Mouse (Mus musculus) gastrocnemius, postnatal 14 days (tissue): ENCODE data around the gene Olfr1512. TPM values are rescaled to one million over a fixed set of nuclear protein-coding genes. Genes with fewer than 3 reads are reported as not detected.
"Not testable (repeated sequence)": the region's sequence is repeated elsewhere in the genome, so short reads cannot be mapped to it uniquely, and the experiment has no call there.

Experiments used
- DNase-seq: peaks from one replicate; pipeline ENCODE4 v3.0.0; 2021; ENCODE audit warnings: mixed read lengths
- intact Hi-C: fragments of 180-260 bp; cut with DNase I; formaldehyde crosslinking; loops from one replicate; pipeline ENCODE4 v1.15.1; 2025; ENCODE audit warnings: low total_unique reads
- long read RNA-seq, 2 experiments: library from polyadenylated mRNA; stranded (forward); transcript quantifications; one replicate each; pipeline ENCODE4 v2.0.0; 2021
- total RNA-seq, 2 experiments: library from RNA; stranded (reverse); gene quantifications; 2 replicates each; pipeline ENCODE4 v1.2.3; 2021

Olfr1512 gene
- total RNA-seq = not detected
- long read RNA-seq, experiment 1 = 0 reads
- long read RNA-seq, experiment 2 = 0 reads

GRCm38 (mm10) chr14:52379068-52379467 is at the start of gene Olfr1512:
TSS of gene Olfr1512 (minus strand) at chr14:52379168.
- intact Hi-C loops = no loop called here
- DNase-seq = no peak

GRCm38 (mm10) chr14:52427686-52428085 is 48.7 kb upstream of the Olfr1512 start:
- DNase-seq = no peak
- intact Hi-C loops = no loop called here

- no peak for DNase-seq
- intact Hi-C loops = no loop called here
Observed at GRCm38 (mm10) chr14:52414273-52414672, 35.3 kb upstream of the Olfr1512 start, which contains the start of gene Olfr1510. TSS of gene Olfr1510 (minus strand) at chr14:52414373.

GRCm38 (mm10) chr14:52410142-52410919 is 31.4 kb upstream of the Olfr1512 start:
- DNase-seq, intact Hi-C loops: not testable (repeated sequence)

- intact Hi-C loops = no loop called here
Observed at GRCm38 (mm10) chr14:52397279-52397678, 18.3 kb upstream of the Olfr1512 start, which contains the start of gene Olfr1511. TSS of gene Olfr1511 (minus strand) at chr14:52397379.

GRCm38 (mm10) chr14:52390084-52390848 is 11.3 kb upstream of the Olfr1512 start:
- intact Hi-C loops, DNase-seq: not testable (repeated sequence)

More at GRCm38 (mm10) chr14:52397279-52397678, 18.3 kb upstream of the Olfr1512 start, which contains the start of gene Olfr1511:
- DNase-seq = no peak

GRCm38 (mm10) chr14:52368741-52369140 is 10.2 kb downstream of the Olfr1512 start:
- intact Hi-C loops = no loop called here
- DNase-seq = no peak

- no peak for DNase-seq
- intact Hi-C loops = no loop called here
Observed at GRCm38 (mm10) chr14:52356308-52356707, 22.7 kb downstream of the Olfr1512 start, which contains the start of gene Olfr1513. TSS of gene Olfr1513 (minus strand) at chr14:52356408.

- DNase-seq = no peak
- intact Hi-C loops = no loop called here
Observed at GRCm38 (mm10) chr14:52339512-52339852, 39.5 kb downstream of the Olfr1512 start.

- intact Hi-C loops = no loop called here
- DNase-seq = peak; percentile 43
Observed at GRCm38 (mm10) chr14:52338751-52339511, 40.0 kb downstream of the Olfr1512 start.

- intact Hi-C loops = no loop called here
- no peak for DNase-seq
Observed at GRCm38 (mm10) chr14:52332171-52332570, 46.8 kb downstream of the Olfr1512 start.

GRCm38 (mm10) chr14:52331069-52331750 is 47.8 kb downstream of the Olfr1512 start:
- no peak for DNase-seq
- intact Hi-C loops = no loop called here

- intact Hi-C loops = no loop called here
Observed at GRCm38 (mm10) chr14:52327910-52328812, 50.8 kb downstream of the Olfr1512 start, which contains the start of gene Sall2. TSS of gene Sall2 (minus strand) at chr14:52328762.

GRCm38 (mm10) chr14:52327375-52327901 is 51.5 kb downstream of the Olfr1512 start:
- no peak for DNase-seq
- intact Hi-C loops = no loop called here

More at GRCm38 (mm10) chr14:52327910-52328812, 50.8 kb downstream of the Olfr1512 start, which contains the start of gene Sall2:
- no peak for DNase-seq

GRCm38 (mm10) chr14:52325890-52326289 is 53.1 kb downstream of the Olfr1512 start:
- DNase-seq = no peak
- intact Hi-C loops = no loop called here
